Mouse (Mus musculus): ENCODE results near the gene Hnrnpa1. TPM values are rescaled to one million over a fixed set of nuclear protein-coding genes. Genes with fewer than 3 reads are reported as not detected.

Hnrnpa1 gene
- polyA plus RNA-seq, 1 experiment from 2014 or later: 457 TPM

GRCm38 (mm10) chr15:103290843-103291242, 50.6 kb downstream of the Hnrnpa1 start:
- Histone ChIP-seq H3K27me3 (ENCODE audit: control insufficient read depth, insufficient read depth, low read length) (no peaks in the 10 kb centered on the region), H3K4me1 (ENCODE audit: control insufficient read depth in 2 of 2, insufficient read depth in 2 of 2, low read length in 2 of 2) (peaks cover 3 to 14% of the 10 kb centered on the region in 2 experiments), H3K27ac (replicated peaks in 1 of 2; ENCODE audit: control insufficient read depth in 1 of 2, insufficient read depth in 1 of 2, low read depth in 2 of 2, low read length in 2 of 2) (no peak overlapping the region), H3K4me3 (ENCODE audit: control insufficient read depth in 1 of 2, insufficient read depth in 1 of 2, low read depth in 1 of 2, low read length in 2 of 2) (no peak overlapping the region), H3K9me3 (ENCODE audit: control insufficient read depth, low read length) (no peaks in the 10 kb centered on the region), H3K9ac (ENCODE audit: low read length) (no peak overlapping the region), H3K4me2 (ENCODE audit: low read length) (no peak overlapping the region), H3K36me3 (ENCODE audit: control insufficient read depth, insufficient read depth, low read length) (peaks cover 59% of the 10 kb centered on the region)
- WGBS: 87% methylated on average over 9 of the region's 9 CpGs
- no peak for ATAC-seq (ENCODE audit: insufficient number of reproducible peaks, insufficient read depth, low FRiP score, low read depth)

GRCm38 (mm10) chr15:103292673-103293345, 52.6 kb downstream of the Hnrnpa1 start:
- H3K27me3 ChIP-seq (ENCODE audit: control insufficient read depth, insufficient read depth, low read length): no peaks in the 10 kb centered on the region
- H3K9me3 ChIP-seq (ENCODE audit: control insufficient read depth, low read length): no peaks in the 10 kb centered on the region
- 92% methylated on average over 4 of the region's 4 CpGs for WGBS
- H3K9ac ChIP-seq (ENCODE audit: low read length): no peak overlapping the region
- H3K27ac ChIP-seq (replicated peaks in 1 of 2; ENCODE audit: control insufficient read depth in 1 of 2, insufficient read depth in 1 of 2, low read depth in 2 of 2, low read length in 2 of 2): no peak overlapping the region
- peaks cover 0 to 7% of the 10 kb centered on the region in 2 experiments; a peak in 2 of 4 replicates for H3K4me1 ChIP-seq (ENCODE audit: control insufficient read depth in 2 of 2, insufficient read depth in 2 of 2, low read length in 2 of 2)
- H3K36me3 ChIP-seq (ENCODE audit: control insufficient read depth, insufficient read depth, low read length): peaks cover 74% of the 10 kb centered on the region
- H3K4me3 ChIP-seq (ENCODE audit: control insufficient read depth in 1 of 2, insufficient read depth in 1 of 2, low read depth in 1 of 2, low read length in 2 of 2): no peak overlapping the region
- H3K4me2 ChIP-seq (ENCODE audit: low read length): no peak overlapping the region
- ATAC-seq (ENCODE audit: insufficient number of reproducible peaks, insufficient read depth, low FRiP score, low read depth): no peak

- no peak overlapping the region for H3K27ac ChIP-seq (replicated peaks in 1 of 2; ENCODE audit: control insufficient read depth in 1 of 2, insufficient read depth in 1 of 2, low read depth in 2 of 2, low read length in 2 of 2)
- H3K4me2 ChIP-seq (ENCODE audit: low read length): no peak overlapping the region
- H3K4me1 ChIP-seq (ENCODE audit: control insufficient read depth in 2 of 2, insufficient read depth in 2 of 2, low read length in 2 of 2): peaks cover 0 to 7% of the 10 kb centered on the region in 2 experiments; a peak in 2 of 4 replicates
- peaks cover 78% of the 10 kb centered on the region for H3K36me3 ChIP-seq (ENCODE audit: control insufficient read depth, insufficient read depth, low read length)
- 97% methylated on average over 2 of the region's 2 CpGs for WGBS
- H3K9me3 ChIP-seq (ENCODE audit: control insufficient read depth, low read length): no peaks in the 10 kb centered on the region
- no peaks in the 10 kb centered on the region for H3K27me3 ChIP-seq (ENCODE audit: control insufficient read depth, insufficient read depth, low read length)
- H3K4me3 ChIP-seq (ENCODE audit: control insufficient read depth in 1 of 2, insufficient read depth in 1 of 2, low read depth in 1 of 2, low read length in 2 of 2): no peak overlapping the region
- no peak for ATAC-seq (ENCODE audit: insufficient number of reproducible peaks, insufficient read depth, low FRiP score, low read depth)
- H3K9ac ChIP-seq (ENCODE audit: low read length): no peak overlapping the region
Measured at GRCm38 (mm10) chr15:103293375-103293774, 53.1 kb downstream of the Hnrnpa1 start.

GRCm38 (mm10) chr15:103294649-103295048, 54.4 kb downstream of the Hnrnpa1 start:
- H3K9ac ChIP-seq (ENCODE audit: low read length): no peak overlapping the region
- no peaks in the 10 kb centered on the region for H3K9me3 ChIP-seq (ENCODE audit: control insufficient read depth, low read length)
- H3K4me1 ChIP-seq (ENCODE audit: control insufficient read depth in 2 of 2, insufficient read depth in 2 of 2, low read length in 2 of 2): peaks cover 0 to 9% of the 10 kb centered on the region in 2 experiments; a peak in 3 of 4 replicates
- H3K4me2 ChIP-seq (ENCODE audit: low read length): no peak overlapping the region
- no peak for ATAC-seq (ENCODE audit: insufficient number of reproducible peaks, insufficient read depth, low FRiP score, low read depth)
- H3K4me3 ChIP-seq (ENCODE audit: control insufficient read depth in 1 of 2, insufficient read depth in 1 of 2, low read depth in 1 of 2, low read length in 2 of 2): no peak overlapping the region
- H3K27me3 ChIP-seq (ENCODE audit: control insufficient read depth, insufficient read depth, low read length): no peaks in the 10 kb centered on the region
- H3K27ac ChIP-seq (replicated peaks in 1 of 2; ENCODE audit: control insufficient read depth in 1 of 2, insufficient read depth in 1 of 2, low read depth in 2 of 2, low read length in 2 of 2): no peak overlapping the region
- peaks cover 77% of the 10 kb centered on the region for H3K36me3 ChIP-seq (ENCODE audit: control insufficient read depth, insufficient read depth, low read length)
- WGBS: 88% methylated on average over 2 of the region's 2 CpGs

- Histone ChIP-seq H3K27ac (replicated peaks in 1 of 2; ENCODE audit: control insufficient read depth in 1 of 2, insufficient read depth in 1 of 2, low read depth in 2 of 2, low read length in 2 of 2) (no peak overlapping the region), H3K27me3 (ENCODE audit: control insufficient read depth, insufficient read depth, low read length) (no peaks in the 10 kb centered on the region), H3K4me2 (ENCODE audit: low read length) (no peak overlapping the region), H3K4me1 (ENCODE audit: control insufficient read depth in 2 of 2, insufficient read depth in 2 of 2, low read length in 2 of 2) (peaks cover 11 to 17% of the 10 kb centered on the region in 2 experiments), H3K9ac (ENCODE audit: low read length) (no peak overlapping the region), H3K4me3 (ENCODE audit: control insufficient read depth in 1 of 2, insufficient read depth in 1 of 2, low read depth in 1 of 2, low read length in 2 of 2) (no peak overlapping the region), H3K9me3 (ENCODE audit: control insufficient read depth, low read length) (no peaks in the 10 kb centered on the region), H3K36me3 (ENCODE audit: control insufficient read depth, insufficient read depth, low read length) (peaks cover 71% of the 10 kb centered on the region)
- no peak for ATAC-seq (ENCODE audit: insufficient number of reproducible peaks, insufficient read depth, low FRiP score, low read depth)
- WGBS: 39% methylated on average over 5 of the region's 5 CpGs
Measured at GRCm38 (mm10) chr15:103295851-103296250, 55.6 kb downstream of the Hnrnpa1 start.

MicroRNA genes within 50 kb of the gene (microRNA counts, 519-probe panel; counts per million panel counts)
- microRNA mmu-miR-148b: 5,331 counts per million, percentile 83 among the panel's probes with 10 or more counts

Small RNA genes lying within 50 kb of the gene (microRNA-seq; reads per million reads assigned to microRNA genes)
- 336 reads per million, percentile 68 among the genes with 10 or more reads in this experiment for gene Mir148b

Other genes starting within 250 kb of the Hnrnpa1 start
- not detected in 2 replicates for gene Hoxc8, start 249.8 kb upstream of the Hnrnpa1 start, polyA plus RNA-seq (2014; fragmentation: Nextera tagmentation; extraction: Ambion mirVana)
- gene Hoxc6, start 242.2 kb upstream of the Hnrnpa1 start, polyA plus RNA-seq (2014; fragmentation: Nextera tagmentation; extraction: Ambion mirVana): 0.15 and 0.22 TPM in 2 replicates
- 0.30 TPM in 1 of 2 replicates, not detected in the other for gene Hoxc4, start 221.5 kb upstream of the Hnrnpa1 start, polyA plus RNA-seq (2014; fragmentation: Nextera tagmentation; extraction: Ambion mirVana)
- 17.8 and 18.6 TPM in 2 replicates for gene Smug1, start 73.3 kb upstream of the Hnrnpa1 start, polyA plus RNA-seq (2014; fragmentation: Nextera tagmentation; extraction: Ambion mirVana)
- 105 and 108 TPM in 2 replicates for gene Cbx5, start 616 bp upstream of the Hnrnpa1 start, polyA plus RNA-seq (2014; fragmentation: Nextera tagmentation; extraction: Ambion mirVana)
- gene Nfe2, start 18.0 kb downstream of the Hnrnpa1 start, polyA plus RNA-seq (2014; fragmentation: Nextera tagmentation; extraction: Ambion mirVana): 1.8 and 2.2 TPM in 2 replicates
- 163 and 172 TPM in 2 replicates for gene Copz1, start 32.3 kb downstream of the Hnrnpa1 start, polyA plus RNA-seq (2014; fragmentation: Nextera tagmentation; extraction: Ambion mirVana)
- gene Gpr84, start 70.2 kb downstream of the Hnrnpa1 start, polyA plus RNA-seq (2014; fragmentation: Nextera tagmentation; extraction: Ambion mirVana): 0.11 and 0.24 TPM in 2 replicates
- 8.1 and 9.1 TPM in 2 replicates for gene Zfp385a, start 99.7 kb downstream of the Hnrnpa1 start, polyA plus RNA-seq (2014; fragmentation: Nextera tagmentation; extraction: Ambion mirVana)
- gene Itga5, start 126.3 kb downstream of the Hnrnpa1 start, polyA plus RNA-seq (2014; fragmentation: Nextera tagmentation; extraction: Ambion mirVana): 76.2 and 77.2 TPM in 2 replicates
- gene Gtsf1, start 190.0 kb downstream of the Hnrnpa1 start, polyA plus RNA-seq (2014; fragmentation: Nextera tagmentation; extraction: Ambion mirVana): 37.1 and 41.3 TPM in 2 replicates
- not detected in 2 replicates for gene Gtsf2, start 208.0 kb downstream of the Hnrnpa1 start, polyA plus RNA-seq (2014; fragmentation: Nextera tagmentation; extraction: Ambion mirVana)
- gene Nckap1l, start 213.4 kb downstream of the Hnrnpa1 start, polyA plus RNA-seq (2014; fragmentation: Nextera tagmentation; extraction: Ambion mirVana): 1.9 and 3.3 TPM in 2 replicates

All from heart, embryonic 14.5 days (tissue).